Mouse (Mus musculus): ENCODE results near the gene Tnfaip3.

Tnfaip3 gene

GRCm38 (mm10) chr10:19015257-19015862, at the start of gene Tnfaip3:
TSS of gene Tnfaip3 (minus strand) at chr10:19015657.
- peak; percentile 92 for DNase-seq

GRCm38 (mm10) chr10:19064651-19065601, 49.5 kb upstream of the Tnfaip3 start:
- DNase-seq = no peak

- no peak for DNase-seq
These were observed 48.2 kb upstream of the Tnfaip3 start for GRCm38 (mm10) chr10:19063670-19064069.

- DNase-seq = no peak
These were observed 47.8 kb upstream of the Tnfaip3 start for GRCm38 (mm10) chr10:19063208-19063607.

- no peak for DNase-seq
These were observed 46.8 kb upstream of the Tnfaip3 start for GRCm38 (mm10) chr10:19062098-19062905.

- DNase-seq = no peak
These were observed 45.7 kb upstream of the Tnfaip3 start for GRCm38 (mm10) chr10:19061201-19061600.

- no peak for DNase-seq
These were observed 38.1 kb upstream of the Tnfaip3 start for GRCm38 (mm10) chr10:19053524-19053923.

GRCm38 (mm10) chr10:19045986-19046385, 30.5 kb upstream of the Tnfaip3 start:
- no peak for DNase-seq

GRCm38 (mm10) chr10:19044765-19045516, 29.5 kb upstream of the Tnfaip3 start:
- DNase-seq = no peak

- no peak for DNase-seq
These were observed 28.2 kb upstream of the Tnfaip3 start for GRCm38 (mm10) chr10:19043529-19044262.

GRCm38 (mm10) chr10:19040147-19040546, 24.7 kb upstream of the Tnfaip3 start:
- DNase-seq = no peak

GRCm38 (mm10) chr10:19034764-19035163, 19.3 kb upstream of the Tnfaip3 start:
- DNase-seq = no peak

- no peak for DNase-seq
These were observed 18.2 kb upstream of the Tnfaip3 start for GRCm38 (mm10) chr10:19033696-19034095.

- no peak for DNase-seq
These were observed 16.4 kb upstream of the Tnfaip3 start for GRCm38 (mm10) chr10:19031875-19032274.

- DNase-seq = no peak
These were observed 15.2 kb upstream of the Tnfaip3 start for GRCm38 (mm10) chr10:19030628-19031027.

GRCm38 (mm10) chr10:19026710-19027109, 11.3 kb upstream of the Tnfaip3 start:
- DNase-seq = no peak

- DNase-seq = no peak
These were observed 8.9 kb upstream of the Tnfaip3 start for GRCm38 (mm10) chr10:19024353-19024752.

- DNase-seq = no peak
These were observed 8.3 kb upstream of the Tnfaip3 start for GRCm38 (mm10) chr10:19023622-19024326.

GRCm38 (mm10) chr10:19022272-19022671, 6.8 kb upstream of the Tnfaip3 start:
- DNase-seq = no peak

GRCm38 (mm10) chr10:19016823-19017471, 1.5 kb upstream of the Tnfaip3 start:
- no peak for DNase-seq
